Mouse (Mus musculus): ENCODE measurements around the gene Lasp1.
A peak's percentile ranks its signal among the peaks of the same experiment; 100 is the strongest.

Gene Lasp1

DNA sequence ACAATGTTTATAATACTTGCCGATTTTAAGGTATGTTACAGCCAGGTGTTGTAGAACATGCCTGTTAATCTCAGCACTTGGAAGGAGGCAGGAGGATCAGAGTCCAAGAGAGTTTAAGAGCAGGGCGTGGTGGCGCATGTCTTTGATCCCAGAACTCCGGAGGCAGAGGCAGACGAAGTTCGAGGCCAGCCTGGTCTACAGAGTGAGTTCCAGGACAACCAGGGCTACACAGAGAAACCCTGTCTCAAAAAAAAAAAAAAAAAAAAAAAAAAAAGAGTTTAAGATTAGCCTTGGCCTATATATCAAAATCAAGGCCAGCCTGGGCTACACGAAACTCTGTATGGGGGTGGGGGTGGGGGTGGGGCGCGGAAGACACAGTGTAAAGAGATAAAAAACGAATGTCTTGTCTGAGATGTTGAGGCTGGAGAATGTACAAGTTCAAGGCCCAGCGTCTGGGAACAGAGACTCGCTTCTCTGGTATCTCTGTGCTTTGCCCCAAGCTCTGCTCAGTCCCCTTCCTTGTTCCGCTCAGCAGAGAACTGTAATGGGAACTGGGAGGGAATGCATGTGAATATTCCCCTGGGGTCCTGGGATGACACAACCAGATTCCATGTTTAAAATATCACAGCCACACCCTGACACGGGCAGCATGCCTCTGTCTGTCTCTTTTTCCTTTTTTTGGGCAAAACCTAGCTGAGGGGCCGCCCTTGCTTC lies 1.3 kb upstream of the Lasp1 start:
- no peak for DNase-seq

DNA sequence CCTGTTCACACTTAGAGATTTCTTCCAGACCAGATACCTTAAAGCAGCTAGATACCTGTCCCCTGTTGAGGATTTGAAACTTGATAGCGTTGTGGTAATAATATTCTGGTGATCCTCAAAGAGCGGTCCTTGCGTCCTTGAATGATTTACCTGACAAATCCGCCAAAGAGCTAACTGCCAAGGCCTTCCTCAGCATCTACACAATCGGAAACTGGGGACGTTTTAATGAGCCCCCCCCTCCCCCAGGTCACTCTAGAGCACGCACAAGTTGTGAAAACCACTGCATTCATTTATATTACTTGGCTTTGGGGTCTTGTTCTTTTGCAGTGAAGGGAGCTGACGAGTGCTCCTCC lies 741 bp upstream of the Lasp1 start:
- no peak for DNase-seq

DNA sequence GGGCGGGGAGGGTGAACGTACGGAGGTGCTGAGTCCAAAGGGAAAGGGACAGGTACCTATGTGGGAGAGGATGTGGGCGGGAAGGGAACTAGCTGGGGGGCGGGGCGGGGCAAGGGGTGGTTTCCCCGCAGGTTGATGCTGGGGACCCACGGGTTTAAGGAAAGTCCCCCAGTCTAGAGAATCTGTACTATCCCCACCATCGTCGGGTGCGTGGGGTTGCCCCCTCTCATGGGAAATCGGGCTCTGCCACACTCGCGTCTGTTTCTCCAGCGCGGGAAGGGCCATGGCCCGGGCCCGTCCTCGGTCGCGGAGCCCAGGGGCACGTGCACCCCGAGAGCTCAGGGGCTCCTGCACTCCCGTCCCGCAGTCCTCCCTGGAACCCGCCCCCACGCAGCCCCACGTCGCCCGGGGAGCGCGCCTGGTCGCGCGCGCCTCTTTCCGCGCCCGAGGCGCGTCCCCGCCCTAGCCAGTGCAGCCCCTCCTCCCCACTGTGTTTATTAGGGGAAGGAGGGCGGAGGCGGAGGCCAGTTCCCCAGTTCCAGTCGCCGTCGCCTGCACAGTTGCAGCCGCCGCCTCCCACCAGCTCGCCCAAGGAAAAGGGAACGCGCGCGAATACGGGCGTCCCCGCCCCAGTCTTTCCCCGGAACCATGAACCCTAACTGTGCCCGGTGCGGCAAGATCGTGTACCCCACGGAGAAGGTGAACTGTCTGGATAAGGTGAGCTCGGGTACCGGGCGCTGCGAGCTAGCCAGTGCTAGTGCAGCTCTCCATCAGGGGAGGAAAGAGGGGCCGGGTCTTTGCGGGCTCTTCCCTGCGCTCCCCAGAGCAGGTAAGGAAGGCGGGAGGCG lies 570 bp downstream of the Lasp1 start:
- peak; percentile 92 for DNase-seq

DNA sequence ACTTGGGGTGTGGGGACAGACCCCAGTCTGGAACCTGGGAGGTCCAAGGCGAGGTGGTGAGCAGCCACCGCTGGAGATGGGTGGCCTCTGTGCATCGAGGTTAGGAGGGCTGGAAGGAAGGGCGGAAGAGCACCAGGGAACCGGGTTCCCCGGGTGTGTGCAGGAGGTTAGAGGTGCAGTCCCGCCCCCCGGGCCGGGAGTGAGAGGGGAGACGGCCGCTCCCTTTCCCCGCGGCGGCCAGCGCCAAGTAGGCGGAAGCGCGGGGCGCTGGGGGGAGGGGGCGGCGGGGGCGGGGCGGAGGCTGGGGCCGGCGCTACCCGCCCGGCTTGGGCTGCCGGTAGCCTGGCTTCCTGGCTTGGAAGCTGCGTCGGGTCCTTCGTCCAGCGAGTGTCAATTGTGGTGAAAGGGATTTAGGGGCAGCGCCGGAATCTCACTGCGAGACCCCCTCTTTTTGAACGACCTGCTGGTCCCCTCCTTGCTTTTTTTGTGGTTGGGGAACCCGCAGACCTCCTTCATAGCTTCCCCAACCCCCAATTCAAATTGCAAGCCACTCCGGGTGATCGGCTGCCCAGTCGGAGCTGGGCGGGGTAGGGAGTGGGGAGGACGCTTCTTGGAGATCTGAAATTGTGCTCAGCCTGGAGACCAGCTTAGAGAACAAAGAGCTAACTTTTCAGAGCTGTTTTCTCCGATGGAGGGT lies 1.3 kb downstream of the Lasp1 start:
- DNase-seq = peak; percentile 88

DNA sequence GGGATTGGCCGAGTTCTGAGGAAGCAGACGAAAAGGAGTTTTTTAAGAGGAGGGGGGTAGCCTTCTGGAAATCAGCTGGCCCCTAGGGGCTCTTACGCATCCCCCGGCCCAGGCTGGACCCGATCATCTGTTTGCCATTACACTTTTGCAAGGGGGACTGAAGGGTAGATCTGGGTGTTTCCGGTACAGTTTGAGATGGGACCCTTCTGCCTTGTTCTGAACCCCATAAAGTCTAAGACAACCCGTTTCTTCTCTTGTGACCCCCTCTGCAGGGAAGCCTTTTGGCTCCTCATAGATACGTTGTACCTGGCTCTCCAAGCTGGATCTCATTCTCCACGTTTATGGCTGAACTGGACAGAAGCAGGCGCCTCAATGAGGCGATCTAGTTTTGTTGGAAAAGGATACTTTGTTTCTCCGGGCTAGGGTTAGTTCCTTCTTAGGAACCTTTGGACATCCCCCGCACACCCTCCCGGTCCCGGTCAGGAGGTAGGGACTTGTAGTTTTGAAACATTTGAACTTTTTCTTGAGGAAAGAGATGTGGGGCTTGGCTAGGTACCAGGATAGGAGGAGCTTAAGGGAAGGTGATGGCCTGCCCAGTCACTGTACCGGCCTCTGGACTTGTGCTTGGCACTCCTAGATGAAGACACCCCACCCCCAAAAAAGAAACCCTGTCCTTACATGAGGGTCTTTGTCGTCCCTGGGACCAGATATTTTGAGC lies 2.0 kb downstream of the Lasp1 start:
- peak; percentile 71 for DNase-seq

DNA sequence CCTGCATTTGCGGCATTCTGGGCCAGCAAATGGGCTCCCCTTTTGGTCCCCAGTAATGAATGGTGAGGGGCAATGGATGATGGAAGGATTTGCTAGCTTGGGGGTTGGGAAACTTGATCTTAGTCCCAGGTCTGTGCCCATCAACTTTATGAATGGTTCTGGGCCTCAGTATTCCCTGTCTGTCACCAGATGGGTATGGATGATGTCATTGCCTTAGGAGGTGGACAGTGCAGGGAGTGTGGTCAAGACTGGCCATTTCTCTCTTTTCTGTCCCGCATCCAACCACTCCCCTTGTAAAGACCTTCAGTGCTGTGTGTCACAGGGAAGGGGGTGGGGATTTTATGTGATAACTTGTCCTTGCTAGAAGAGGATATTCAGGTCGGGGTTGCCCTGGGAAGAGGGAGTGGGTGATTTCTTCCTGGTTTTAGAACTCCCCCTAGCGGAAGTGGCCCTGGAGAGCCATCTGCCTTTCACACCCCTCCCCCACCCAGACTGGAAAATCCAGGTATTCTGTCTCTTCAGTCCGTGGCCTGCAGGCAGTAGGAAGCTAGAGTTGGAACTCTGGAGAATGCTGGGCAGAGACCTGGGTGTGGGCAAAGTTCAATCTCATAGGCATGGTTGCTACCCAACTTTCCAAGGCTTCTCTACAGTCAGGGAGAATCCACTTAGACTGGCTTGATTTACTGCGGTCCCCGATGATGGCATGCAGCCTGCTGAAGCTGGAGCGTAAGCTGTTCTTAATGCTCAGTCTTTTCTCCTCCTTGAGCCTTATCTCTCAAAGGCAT lies 2.8 kb downstream of the Lasp1 start:
- DNase-seq = peak; percentile 76

DNA sequence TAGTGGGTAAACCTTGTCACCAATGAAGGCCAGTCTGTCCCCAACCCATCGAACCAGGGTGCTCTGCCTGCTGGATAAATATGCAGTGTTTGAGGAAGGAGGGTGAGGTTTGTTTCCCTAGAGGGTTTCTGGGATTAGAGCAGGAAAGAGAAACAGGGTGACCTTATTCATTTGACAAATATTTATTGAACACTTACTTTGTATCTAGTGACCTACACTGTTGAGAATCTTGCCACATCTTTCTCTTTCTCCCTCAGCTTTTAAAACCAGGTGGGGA lies 3.3 kb downstream of the Lasp1 start:
- no peak for DNase-seq

DNA sequence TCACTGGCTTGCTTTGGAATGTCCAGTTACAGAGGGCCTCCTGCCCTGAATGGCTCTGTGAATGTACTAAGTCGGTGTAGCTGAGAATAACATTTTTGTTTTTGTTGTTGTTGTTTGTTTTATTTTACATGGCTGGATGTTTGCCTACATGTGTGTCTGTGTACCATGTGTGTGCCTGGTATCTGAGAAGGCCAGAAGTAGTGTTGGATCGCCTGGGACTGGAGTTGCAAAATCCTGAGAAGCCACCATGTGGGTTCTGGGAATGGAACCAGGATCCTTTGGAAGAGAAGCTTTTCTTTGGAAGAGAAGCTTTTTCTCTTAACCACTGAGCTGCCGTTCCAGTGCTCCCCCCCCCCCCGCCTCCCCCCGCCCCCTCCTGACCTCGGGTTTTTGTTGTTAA lies 3.7 kb downstream of the Lasp1 start:
- DNase-seq = no peak

DNA sequence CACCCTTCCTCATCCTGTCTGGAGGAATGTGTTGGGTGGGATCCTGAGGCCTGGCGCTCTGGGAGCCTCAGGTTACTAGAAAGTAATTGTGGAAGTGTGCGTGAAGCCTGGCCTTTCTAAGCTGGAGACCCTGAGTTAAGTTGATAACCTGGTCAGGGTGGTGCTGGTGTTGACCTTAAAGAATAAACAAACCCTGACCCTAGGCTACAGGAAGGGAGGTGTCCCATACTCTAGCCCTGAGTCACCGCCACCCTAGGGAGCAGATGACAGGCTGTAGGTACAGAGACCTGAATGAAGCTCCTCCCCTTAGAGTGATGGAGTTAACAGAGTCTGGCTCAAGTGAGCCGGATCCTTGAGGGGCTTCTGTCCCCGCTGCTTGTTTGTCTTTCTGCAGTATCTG lies 5.0 kb downstream of the Lasp1 start:
- no peak for DNase-seq

DNA sequence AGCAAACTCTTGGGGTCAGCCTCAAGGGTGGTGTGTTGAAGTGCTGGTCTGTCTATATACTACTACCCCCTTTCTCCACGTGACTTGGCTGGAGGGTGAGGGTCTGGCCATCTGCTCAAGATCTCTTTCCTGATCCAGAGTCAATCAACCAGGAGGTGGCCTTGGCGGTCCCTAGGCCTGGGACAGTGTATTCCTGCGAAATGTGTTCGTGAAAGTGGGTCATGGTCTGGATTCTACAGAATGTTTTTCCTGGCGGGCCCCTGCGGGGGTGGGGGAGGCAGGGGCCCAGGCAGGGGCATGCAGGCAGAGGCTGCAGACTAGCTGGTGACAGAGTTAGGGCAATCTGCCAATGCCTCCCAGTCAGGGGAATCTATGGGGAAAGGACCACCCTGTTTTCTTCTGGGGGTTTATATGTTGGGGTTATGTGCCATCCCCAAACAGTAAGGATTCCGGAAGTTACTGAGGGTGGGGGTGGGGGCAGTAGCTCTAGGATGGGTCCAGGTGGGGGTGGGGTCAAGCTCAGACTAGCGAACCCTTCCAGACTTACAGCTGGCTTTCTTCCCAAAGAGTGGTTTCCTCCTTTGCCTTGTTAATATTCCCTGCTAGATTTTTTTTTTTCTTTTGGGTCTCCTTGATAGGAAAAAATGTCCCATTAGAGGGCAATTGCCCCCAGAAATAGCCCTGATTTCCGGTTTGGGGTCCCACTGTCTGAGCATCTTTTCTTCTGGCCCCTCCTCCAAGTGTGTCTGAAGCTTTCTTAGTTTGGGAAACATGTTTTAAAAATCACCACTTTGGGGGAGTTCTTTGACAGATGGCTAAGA lies 6.3 kb downstream of the Lasp1 start:
- DNase-seq = peak; percentile 68

DNA sequence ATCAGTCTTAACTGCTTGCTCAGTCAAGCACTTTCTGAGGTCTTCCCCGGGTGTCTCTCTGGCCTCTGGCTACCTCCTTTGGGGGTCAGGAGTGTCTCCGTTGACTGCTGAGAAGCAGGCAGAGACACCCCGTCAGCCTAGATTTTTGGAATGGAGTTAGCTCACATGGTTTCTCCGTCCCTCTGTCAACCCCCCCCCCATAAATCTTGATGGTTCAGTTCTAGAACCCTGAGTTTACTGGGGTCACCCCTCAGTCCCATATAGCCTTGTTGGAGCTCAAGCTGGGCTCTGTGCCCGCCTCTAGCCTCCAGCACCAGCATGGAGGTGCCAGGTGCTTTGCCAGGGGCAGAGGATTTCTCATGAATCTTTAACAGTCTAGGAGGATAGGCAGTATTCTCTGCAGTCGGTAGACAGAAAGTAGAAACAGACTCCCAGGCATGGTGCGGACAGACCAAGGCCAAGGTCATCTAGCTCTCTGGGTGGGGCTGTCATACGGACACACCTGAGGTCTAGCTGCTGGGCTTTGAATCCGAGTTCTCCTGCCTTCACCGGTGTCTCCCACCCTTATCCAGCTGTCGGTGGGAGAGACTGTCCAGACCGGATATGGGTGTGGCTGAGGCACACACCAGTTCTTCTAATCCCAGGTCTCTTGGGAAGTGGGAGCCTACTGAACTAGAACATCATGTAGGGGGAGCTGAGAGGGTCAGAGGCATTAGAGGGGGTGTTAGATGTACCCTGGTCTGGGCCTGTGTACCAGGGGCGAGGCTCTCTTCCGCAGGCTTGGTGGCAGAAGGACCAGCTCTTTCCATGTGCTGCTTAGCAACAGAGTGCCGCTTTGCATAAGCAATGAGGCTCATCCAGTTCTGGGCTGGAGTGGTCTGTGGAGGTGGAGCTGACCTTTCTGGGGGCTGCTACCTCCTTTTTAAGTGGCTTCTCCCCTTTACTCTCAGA lies 7.1 kb downstream of the Lasp1 start:
- DNase-seq = no peak

DNA sequence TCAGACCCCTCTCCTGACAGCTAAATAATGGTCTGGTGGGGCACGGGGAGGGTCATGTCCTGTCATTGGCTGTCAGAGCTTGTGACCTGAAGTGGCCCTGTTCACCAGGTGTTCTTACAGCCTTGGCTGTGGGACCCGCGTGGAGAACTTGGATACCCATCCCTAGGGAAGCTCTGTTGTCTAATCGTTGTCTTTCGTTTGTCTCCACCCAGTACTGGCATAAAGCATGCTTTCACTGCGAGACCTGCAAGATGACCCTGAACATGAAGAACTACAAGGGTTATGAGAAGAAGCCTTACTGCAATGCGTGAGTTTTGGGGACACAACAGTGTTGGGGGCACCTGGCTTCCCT lies 7.8 kb downstream of the Lasp1 start:
- DNase-seq = no peak

DNA sequence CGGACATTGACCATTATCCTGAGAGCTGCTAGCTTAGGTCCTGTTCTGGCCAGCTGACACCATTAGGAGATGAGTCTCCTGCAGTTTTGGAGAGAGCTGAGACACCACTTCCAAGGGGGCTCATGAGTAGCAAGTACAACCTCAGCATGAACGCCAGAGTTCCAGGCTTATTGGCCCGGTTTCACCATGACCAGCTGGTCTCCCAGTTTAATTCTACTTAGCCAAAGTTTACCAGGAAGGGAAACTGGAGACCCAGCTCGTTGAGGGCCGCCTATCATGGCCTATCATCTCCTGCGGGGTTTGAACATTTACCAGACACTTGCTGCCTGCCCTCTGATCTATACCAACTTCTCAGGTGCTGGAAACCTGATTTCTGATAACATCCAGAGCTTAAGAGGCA lies 8.8 kb downstream of the Lasp1 start:
- DNase-seq = no peak

DNA sequence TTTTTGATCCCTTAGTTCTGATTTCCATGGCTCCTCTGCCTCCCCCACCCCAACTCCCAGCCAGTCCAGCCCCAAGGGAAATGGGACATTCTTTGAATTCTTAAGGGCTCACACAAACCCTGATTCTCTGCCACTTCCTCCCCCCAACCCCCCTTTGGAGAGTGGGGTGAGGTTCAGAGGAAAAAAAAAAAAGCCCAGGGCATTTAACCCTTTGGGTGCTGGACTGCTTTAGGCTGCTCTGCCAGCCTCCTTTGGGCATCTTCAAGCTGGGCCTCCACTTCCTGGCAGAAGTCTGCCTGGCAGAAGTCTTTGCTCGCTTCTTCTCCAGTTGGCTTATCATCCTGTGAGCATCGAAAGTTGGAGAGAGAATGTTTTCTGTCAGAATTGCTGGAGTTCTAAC lies 9.3 kb downstream of the Lasp1 start:
- DNase-seq = peak; percentile 87

DNA sequence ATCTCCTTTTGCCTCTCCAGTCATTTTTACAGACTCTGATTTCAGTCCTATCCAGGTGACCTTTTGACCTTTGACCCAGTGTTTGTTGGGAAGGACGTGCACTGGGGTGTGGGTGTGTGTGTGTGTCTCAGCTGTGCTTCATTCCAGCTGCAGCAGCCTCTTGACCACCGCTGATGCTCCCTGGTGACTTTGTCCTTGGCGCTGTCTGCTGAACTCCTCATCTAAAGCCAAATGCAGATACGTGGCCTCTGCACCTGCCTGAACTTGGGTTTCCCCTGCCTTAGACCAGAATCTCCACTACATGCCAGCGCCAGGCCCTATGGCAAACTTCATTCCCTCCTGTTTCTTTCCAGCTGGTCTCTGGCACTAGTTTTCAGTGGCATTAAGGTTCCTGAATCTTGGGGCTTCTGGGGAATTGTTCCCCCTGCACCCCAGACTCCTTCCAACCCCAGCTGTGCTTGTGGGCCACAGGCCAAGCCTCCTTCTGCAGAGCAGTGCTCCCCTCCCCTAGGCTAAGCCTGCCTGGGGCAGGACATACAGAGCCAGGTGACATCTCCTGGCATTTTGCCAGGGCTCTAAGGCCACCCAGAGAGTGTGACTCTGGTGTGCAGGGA lies 9.9 kb downstream of the Lasp1 start:
- no peak for DNase-seq

DNA sequence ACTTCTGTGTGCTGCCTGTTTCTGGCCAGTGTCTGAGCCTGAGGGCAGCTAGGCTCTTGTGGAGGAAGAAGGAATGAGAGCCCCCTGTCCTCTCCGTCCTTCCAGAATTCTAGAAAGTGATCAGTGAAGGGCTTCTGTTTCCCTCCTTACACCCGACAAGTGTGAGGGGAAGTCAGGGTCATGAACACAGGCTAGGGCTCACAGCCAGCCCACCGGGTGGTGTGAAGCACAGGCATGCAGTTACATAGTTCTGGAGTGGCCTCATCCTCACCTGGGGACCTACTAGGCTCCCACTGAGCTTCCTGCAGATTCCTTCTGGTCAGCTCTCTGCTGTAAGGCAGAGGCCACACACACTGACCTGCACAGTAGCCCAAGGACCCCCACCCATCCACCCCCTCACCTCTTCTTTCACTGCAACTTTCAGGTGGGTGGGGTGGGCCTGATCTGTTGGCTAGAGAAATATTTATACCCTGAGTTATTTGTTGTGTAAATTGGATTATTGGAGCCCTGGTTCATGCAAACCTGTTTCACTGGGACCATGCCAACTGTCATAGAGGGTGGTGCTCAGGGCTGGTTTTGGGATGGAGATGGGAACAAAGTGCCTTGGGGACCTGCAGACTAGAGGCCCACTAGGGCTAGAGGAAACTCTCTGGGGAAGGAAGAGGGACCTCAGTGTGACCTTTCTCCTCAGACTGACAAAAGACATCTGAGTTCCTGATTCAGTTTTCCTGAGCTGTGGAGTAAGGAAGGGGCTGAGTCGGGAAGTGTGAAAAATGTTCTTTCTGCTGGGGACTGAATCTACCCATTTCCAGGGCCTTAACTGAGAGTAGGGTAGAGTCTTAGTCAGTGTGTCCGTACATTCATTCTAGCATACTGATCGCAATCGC lies 10.7 kb downstream of the Lasp1 start:
- no peak for DNase-seq

DNA sequence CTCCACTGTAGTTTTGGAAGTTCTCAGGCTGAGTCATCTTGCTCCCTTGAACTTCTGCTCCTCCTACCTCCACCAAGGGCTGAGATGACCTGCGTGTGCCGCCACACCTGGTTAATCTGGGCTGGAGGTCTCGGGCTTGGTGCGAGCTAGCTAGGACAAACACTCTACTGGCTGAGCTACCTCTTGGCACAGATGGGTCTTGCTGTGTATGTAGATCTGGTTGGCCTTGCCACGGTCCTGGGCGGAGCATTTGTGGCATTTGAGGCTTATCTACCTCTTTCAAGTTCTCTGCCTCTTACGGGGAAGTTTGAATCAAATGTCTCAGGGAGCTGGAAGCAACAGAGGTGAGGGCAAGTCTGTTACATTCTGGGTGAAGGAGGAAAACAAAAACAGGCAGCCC lies 11.6 kb downstream of the Lasp1 start:
- peak; percentile 59 for DNase-seq

DNA sequence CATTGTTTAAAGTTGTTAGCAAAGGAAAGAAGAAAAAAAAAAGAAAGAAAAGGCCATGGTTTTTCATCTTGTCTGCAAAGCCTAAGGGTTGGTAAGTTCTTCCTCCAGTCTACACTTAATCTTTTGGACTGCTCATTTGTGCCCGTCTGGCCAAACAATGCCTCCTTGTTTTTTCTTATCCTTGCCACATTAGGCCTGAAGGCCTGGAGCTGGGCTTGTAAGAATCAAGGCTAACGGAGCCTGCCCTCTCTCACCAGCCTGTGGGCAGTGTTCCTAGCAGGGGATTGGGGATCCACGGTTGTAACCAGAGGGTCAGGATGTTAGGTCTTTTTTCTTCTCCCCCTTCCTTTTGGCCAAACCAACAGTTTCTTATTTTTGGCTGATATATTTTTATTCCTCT lies 12.2 kb downstream of the Lasp1 start:
- DNase-seq = no peak
